Mouse (Mus musculus) midbrain, embryonic 10.5 days (tissue): ENCODE data around the gene Mthfsd. TPM values are rescaled to one million over a fixed set of nuclear protein-coding genes. Genes with fewer than 3 reads are reported as not detected.
A peak's percentile ranks its signal among the peaks of the same experiment; 100 is the strongest.

Experiments
- DNase-seq: peaks from one replicate; pipeline ENCODE4 v3.0.0-alpha.2; 2017; ENCODE audit warnings: low spot score
- H3K27ac ChIP-seq: fragments of 300-500 bp; sonication (generic); replicated peaks from 2 replicates; pipeline ENCODE4 v1.5.1; 2016; ENCODE audit warnings: mild to moderate bottlenecking
- H3K27me3 ChIP-seq: fragments of 300-500 bp; sonication (generic); 2 replicates; pipeline ENCODE4 v1.6.1; 2016; ENCODE audit warnings: low read depth, mild to moderate bottlenecking; ENCODE audit not compliant: poor library complexity, severe bottlenecking
- H3K36me3 ChIP-seq: fragments of 300-500 bp; sonication (generic); 2 replicates; pipeline ENCODE4 v1.6.1; 2016; ENCODE audit warnings: mild to moderate bottlenecking, moderate library complexity
- H3K4me1 ChIP-seq: fragments of 300-500 bp; sonication (generic); 2 replicates; pipeline ENCODE4 v1.6.1; 2016
- H3K4me3 ChIP-seq: fragments of 300-500 bp; sonication (generic); 2 replicates; pipeline ENCODE4 v1.5.1; 2016; ENCODE audit warnings: mild to moderate bottlenecking, moderate library complexity
- H3K9me3 ChIP-seq: fragments of 300-500 bp; sonication (generic); replicated peaks from 2 replicates; pipeline ENCODE4 v1.6.1; 2016; ENCODE audit warnings: mild to moderate bottlenecking
- WGBS: fragments of 180-500 bp; shearing (Covaris S2); methylation state at CpG from one replicate; pipeline ENCODE4 v1.1.7; 2016; 5-methylcytosine and 5-hydroxymethylcytosine counted together
- microRNA-seq: library from miRNA; unstranded; fragments of <30 nt; microRNA quantifications from one replicate; pipeline ENCODE4, GENCODE M21; 2017
- polyA plus RNA-seq: library from polyadenylated mRNA; unstranded; fragments of >200 nt; fragmentation: Nextera tagmentation; extraction: Ambion mirVana; gene quantifications from 2 replicates; pipeline ENCODE4 v1.2.1, GENCODE M21; 2016

Gene Mthfsd
- polyA plus RNA-seq, 1 experiment from 2014 or later = 66.3 TPM

GRCm38 (mm10) chr8:121073174-121074107 is 34.8 kb downstream of the Mthfsd start:
- Histone ChIP-seq H3K4me3 (peak overlapping the region; percentile 29), H3K36me3 (no peaks in the 10 kb centered on the region), H3K27me3 (peaks cover 100% of the 10 kb centered on the region), H3K9me3 (no peaks in the 10 kb centered on the region), H3K4me1 (peaks cover 29% of the 10 kb centered on the region), H3K27ac (no peak overlapping the region)
- DNase-seq = peak; percentile 51
- under 1% methylated on average over 48 of the region's 48 CpGs for WGBS

GRCm38 (mm10) chr8:121072406-121073130 is 35.6 kb downstream of the Mthfsd start:
- Histone ChIP-seq H3K27me3 (peaks cover 100% of the 10 kb centered on the region), H3K9me3 (no peaks in the 10 kb centered on the region), H3K27ac (no peak overlapping the region), H3K36me3 (no peaks in the 10 kb centered on the region), H3K4me1 (peaks cover 29% of the 10 kb centered on the region), H3K4me3 (no peak overlapping the region)
- no peak for DNase-seq
- WGBS = 8% methylated on average over 11 of the region's 11 CpGs

GRCm38 (mm10) chr8:121071454-121071853 is 36.7 kb downstream of the Mthfsd start:
- Histone ChIP-seq H3K36me3 (no peaks in the 10 kb centered on the region), H3K4me1 (peaks cover 29% of the 10 kb centered on the region), H3K9me3 (no peaks in the 10 kb centered on the region), H3K4me3 (no peak overlapping the region), H3K27ac (no peak overlapping the region), H3K27me3 (peaks cover 99% of the 10 kb centered on the region)
- peak; percentile 45 for DNase-seq
- 4% methylated on average over 12 of the region's 12 CpGs for WGBS

GRCm38 (mm10) chr8:121063649-121064048 is 44.5 kb downstream of the Mthfsd start:
- peak overlapping the region; percentile 39 for H3K27ac ChIP-seq

GRCm38 (mm10) chr8:121062521-121062920 is 45.7 kb downstream of the Mthfsd start:
- Histone ChIP-seq H3K36me3 (no peaks in the 10 kb centered on the region), H3K4me3 (no peak overlapping the region), H3K27ac (no peak overlapping the region), H3K27me3 (peaks cover 74% of the 10 kb centered on the region), H3K9me3 (no peaks in the 10 kb centered on the region), H3K4me1 (peaks cover 16% of the 10 kb centered on the region)
- no peak for DNase-seq
- 91% methylated on average over 6 of the region's 6 CpGs for WGBS

More at GRCm38 (mm10) chr8:121063649-121064048, 44.5 kb downstream of the Mthfsd start:
- Histone ChIP-seq H3K4me3 (no peak overlapping the region), H3K36me3 (no peaks in the 10 kb centered on the region), H3K9me3 (no peaks in the 10 kb centered on the region), H3K27me3 (peaks cover 80% of the 10 kb centered on the region), H3K4me1 (peaks cover 12% of the 10 kb centered on the region)
- DNase-seq = peak; percentile 34
- 41% methylated on average over 13 of the region's 13 CpGs for WGBS

- H3K9me3 ChIP-seq = no peaks in the 10 kb centered on the region
- no peak overlapping the region for H3K4me3 ChIP-seq
- WGBS = 90% methylated on average over 7 of the region's 7 CpGs
- H3K36me3 ChIP-seq = no peaks in the 10 kb centered on the region
- H3K27me3 ChIP-seq = peaks cover 40% of the 10 kb centered on the region
- DNase-seq = no peak
- peaks cover 12% of the 10 kb centered on the region for H3K4me1 ChIP-seq
- no peak overlapping the region for H3K27ac ChIP-seq
These were observed 49.1 kb downstream of the Mthfsd start for GRCm38 (mm10) chr8:121059098-121059497.

- no peak for DNase-seq
- 79% methylated on average over 9 of the region's 9 CpGs for WGBS
- peaks cover 35% of the 10 kb centered on the region for H3K27me3 ChIP-seq
These were observed 50.1 kb downstream of the Mthfsd start for GRCm38 (mm10) chr8:121058081-121058480.

GRCm38 (mm10) chr8:121047441-121047840 is 60.8 kb downstream of the Mthfsd start:
- no peaks in the 10 kb centered on the region for H3K9me3 ChIP-seq
- DNase-seq = no peak
- no peak overlapping the region for H3K27ac ChIP-seq
- 68% methylated on average over 9 of the region's 9 CpGs for WGBS
- H3K4me1 ChIP-seq = 0 out of 2 replicates have a peak, but pooled peaks cover 3% of the 10 kb centered on the region
- H3K27me3 ChIP-seq = peaks cover 9% of the 10 kb centered on the region
- no peak overlapping the region for H3K4me3 ChIP-seq
- no peaks in the 10 kb centered on the region for H3K36me3 ChIP-seq

More at GRCm38 (mm10) chr8:121058081-121058480, 50.1 kb downstream of the Mthfsd start:
- Histone ChIP-seq H3K9me3 (no peaks in the 10 kb centered on the region), H3K27ac (no peak overlapping the region), H3K4me1 (peaks cover 4% of the 10 kb centered on the region; the same call in 1 of the 2 replicates), H3K36me3 (no peaks in the 10 kb centered on the region), H3K4me3 (no peak overlapping the region)

GRCm38 (mm10) chr8:121043719-121044440 is 64.3 kb downstream of the Mthfsd start:
- Histone ChIP-seq H3K36me3 (no peaks in the 10 kb centered on the region), H3K4me3 (no peak overlapping the region), H3K27ac (no peak overlapping the region), H3K27me3 (peaks cover 28% of the 10 kb centered on the region), H3K9me3 (no peaks in the 10 kb centered on the region), H3K4me1 (0 out of 2 replicates have a peak, but pooled peaks cover 3% of the 10 kb centered on the region)
- no peak for DNase-seq
- 63% methylated on average over 19 of the region's 19 CpGs for WGBS

Small RNA genes within 50 kb of the gene (microRNA-seq; reads per million reads assigned to microRNA genes)
- not detected for gene Gm27530

Other genes starting within 250 kb of the Mthfsd start
- gene Foxf1, start 24.0 kb downstream of the Mthfsd start, polyA plus RNA-seq = 0.17 and 1.1 TPM in 2 replicates
- gene Foxc2, start 7.8 kb upstream of the Mthfsd start, polyA plus RNA-seq = 5.1 and 6.1 TPM in 2 replicates
- gene Foxl1, start 19.5 kb upstream of the Mthfsd start, polyA plus RNA-seq = 1.1 TPM in 2 replicates